Mouse (Mus musculus): ENCODE measurements around the gene Pign. TPM values are rescaled to one million over a fixed set of nuclear protein-coding genes. Genes with fewer than 3 reads are reported as not detected.

Pign gene
- polyA plus RNA-seq, 1 experiment = 47.8 TPM

DNA sequence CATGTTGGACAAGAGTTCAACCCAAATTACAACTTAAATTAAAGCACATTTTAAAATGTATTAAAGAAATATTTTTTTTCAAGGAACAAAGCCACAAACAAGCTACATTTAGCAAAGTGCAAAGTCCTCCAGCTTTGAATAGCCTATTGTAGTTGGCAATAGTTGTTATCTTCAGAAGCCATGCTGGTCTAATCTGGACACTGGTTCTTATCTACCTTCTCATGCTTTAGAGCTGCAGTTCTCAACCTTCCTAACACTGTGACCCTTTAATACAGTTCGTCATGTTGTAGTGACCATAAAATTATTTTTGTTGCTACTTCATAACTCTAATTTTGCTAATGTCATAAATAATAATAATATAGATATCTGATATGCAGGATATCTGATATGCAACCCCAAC, 99.2 kb downstream of the Pign start:
- H3K36me3 ChIP-seq (ENCODE audit: control insufficient read depth, insufficient read depth, low read length) = no peaks in the 10 kb centered on the region
- no peaks in the 10 kb centered on the region for H3K4me1 ChIP-seq (ENCODE audit: control insufficient read depth, insufficient read depth, low read length)
- H3K27ac ChIP-seq (ENCODE audit: control insufficient read depth, insufficient read depth, low read depth, low read length) = no peak overlapping the region
- no peak overlapping the region for H3K4me3 ChIP-seq (ENCODE audit: control insufficient read depth, low read depth, low read length)
- no peaks in the 10 kb centered on the region for H3K27me3 ChIP-seq (ENCODE audit: control insufficient read depth, insufficient read depth, low read length)
- TF ChIP-seq CTCF (IDR thresholded peaks at IDR 0.05; ENCODE audit: control insufficient read depth, insufficient read depth, insufficient replicate concordance, low read depth, low read length) (no peak), POLR2A (IDR thresholded peaks at IDR 0.05; ENCODE audit: control insufficient read depth, low read depth, low read length) (no peak)

GRCm38 (mm10) chr1:105563821-105564220, 99.7 kb downstream of the Pign start:
- no peak overlapping the region for H3K27ac ChIP-seq (ENCODE audit: control insufficient read depth, insufficient read depth, low read depth, low read length)
- no peaks in the 10 kb centered on the region for H3K4me1 ChIP-seq (ENCODE audit: control insufficient read depth, insufficient read depth, low read length)
- H3K4me3 ChIP-seq (ENCODE audit: control insufficient read depth, low read depth, low read length) = no peak overlapping the region
- no peaks in the 10 kb centered on the region for H3K36me3 ChIP-seq (ENCODE audit: control insufficient read depth, insufficient read depth, low read length)
- TF ChIP-seq POLR2A (IDR thresholded peaks at IDR 0.05; ENCODE audit: control insufficient read depth, low read depth, low read length) = no peak
- H3K27me3 ChIP-seq (ENCODE audit: control insufficient read depth, insufficient read depth, low read length) = no peaks in the 10 kb centered on the region

DNA sequence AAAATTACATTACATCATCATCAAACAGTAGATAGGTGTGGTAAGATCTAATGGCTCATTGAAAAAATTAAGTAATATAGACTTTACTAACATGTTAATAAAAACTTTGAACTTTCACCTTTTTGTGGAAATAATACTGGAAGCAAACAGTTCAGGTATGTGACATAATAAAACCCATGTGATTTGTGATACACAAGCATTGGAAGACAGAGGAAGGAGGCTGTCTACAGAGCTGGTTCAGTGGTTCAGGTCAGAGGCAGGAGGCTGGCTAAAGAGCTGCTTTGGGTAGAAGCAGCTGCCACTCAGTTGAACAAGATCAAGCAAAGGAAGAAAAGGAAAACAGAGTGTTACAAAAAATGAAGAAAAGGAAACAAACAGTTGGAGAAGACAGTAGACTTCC, 107.4 kb downstream of the Pign start:
- Histone ChIP-seq H3K27ac (ENCODE audit: control insufficient read depth, insufficient read depth, low read depth, low read length) (no peak overlapping the region), H3K4me3 (ENCODE audit: control insufficient read depth, low read depth, low read length) (no peak overlapping the region), H3K36me3 (ENCODE audit: control insufficient read depth, insufficient read depth, low read length) (no peaks in the 10 kb centered on the region; the same call in 1 of the 2 replicates), H3K4me1 (ENCODE audit: control insufficient read depth, insufficient read depth, low read length) (no peaks in the 10 kb centered on the region), H3K27me3 (ENCODE audit: control insufficient read depth, insufficient read depth, low read length) (no peaks in the 10 kb centered on the region)
- TF ChIP-seq CTCF (IDR thresholded peaks at IDR 0.05; ENCODE audit: control insufficient read depth, insufficient read depth, insufficient replicate concordance, low read depth, low read length) (no peak), POLR2A (IDR thresholded peaks at IDR 0.05; ENCODE audit: control insufficient read depth, low read depth, low read length) (no peak)

GRCm38 (mm10) chr1:105555192-105555718, 108.2 kb downstream of the Pign start:
- no peak for TF ChIP-seq POLR2A (IDR thresholded peaks at IDR 0.05; ENCODE audit: control insufficient read depth, low read depth, low read length)
- TF ChIP-seq CTCF (IDR thresholded peaks at IDR 0.05; ENCODE audit: control insufficient read depth, insufficient read depth, insufficient replicate concordance, low read depth, low read length) = no peak
- H3K27me3 ChIP-seq (ENCODE audit: control insufficient read depth, insufficient read depth, low read length) = no peaks in the 10 kb centered on the region
- H3K4me1 ChIP-seq (ENCODE audit: control insufficient read depth, insufficient read depth, low read length) = no peaks in the 10 kb centered on the region
- no peak overlapping the region for H3K27ac ChIP-seq (ENCODE audit: control insufficient read depth, insufficient read depth, low read depth, low read length)
- no peak overlapping the region for H3K4me3 ChIP-seq (ENCODE audit: control insufficient read depth, low read depth, low read length)
- no peaks in the 10 kb centered on the region; the same call in 1 of the 2 replicates for H3K36me3 ChIP-seq (ENCODE audit: control insufficient read depth, insufficient read depth, low read length)

GRCm38 (mm10) chr1:105553130-105553529, 110.3 kb downstream of the Pign start:
- H3K36me3 ChIP-seq (ENCODE audit: control insufficient read depth, insufficient read depth, low read length) = no peaks in the 10 kb centered on the region; the same call in 1 of the 2 replicates
- no peaks in the 10 kb centered on the region for H3K4me1 ChIP-seq (ENCODE audit: control insufficient read depth, insufficient read depth, low read length)
- H3K27ac ChIP-seq (ENCODE audit: control insufficient read depth, insufficient read depth, low read depth, low read length) = no peak overlapping the region
- TF ChIP-seq POLR2A (IDR thresholded peaks at IDR 0.05; ENCODE audit: control insufficient read depth, low read depth, low read length) = no peak
- no peak for TF ChIP-seq CTCF (IDR thresholded peaks at IDR 0.05; ENCODE audit: control insufficient read depth, insufficient read depth, insufficient replicate concordance, low read depth, low read length)
- H3K4me3 ChIP-seq (ENCODE audit: control insufficient read depth, low read depth, low read length) = no peak overlapping the region
- H3K27me3 ChIP-seq (ENCODE audit: control insufficient read depth, insufficient read depth, low read length) = no peaks in the 10 kb centered on the region

DNA sequence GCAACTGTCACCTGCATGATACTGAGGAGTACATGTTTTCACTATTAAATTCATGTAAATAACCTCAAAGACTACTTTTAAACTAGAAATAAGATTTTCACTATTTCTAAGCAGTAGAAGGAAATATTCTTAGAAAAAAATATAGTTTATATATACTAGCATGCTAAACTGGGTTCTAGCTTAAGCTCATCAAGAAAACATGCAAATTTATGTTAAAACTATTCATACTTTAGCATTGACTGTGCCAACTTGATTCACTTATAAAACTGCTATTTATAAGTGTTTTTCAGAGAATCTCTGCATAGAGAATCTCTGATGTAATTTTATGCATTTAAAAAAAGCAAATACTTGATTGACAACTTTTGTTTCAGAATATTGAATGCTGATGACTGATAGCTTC, 113.3 kb downstream of the Pign start:
- Histone ChIP-seq H3K4me1 (ENCODE audit: control insufficient read depth, insufficient read depth, low read length) (no peaks in the 10 kb centered on the region), H3K4me3 (ENCODE audit: control insufficient read depth, low read depth, low read length) (no peak overlapping the region), H3K27me3 (ENCODE audit: control insufficient read depth, insufficient read depth, low read length) (no peaks in the 10 kb centered on the region), H3K36me3 (ENCODE audit: control insufficient read depth, insufficient read depth, low read length) (no peaks in the 10 kb centered on the region; the same call in 1 of the 2 replicates), H3K27ac (ENCODE audit: control insufficient read depth, insufficient read depth, low read depth, low read length) (no peak overlapping the region)
- TF ChIP-seq POLR2A (IDR thresholded peaks at IDR 0.05; ENCODE audit: control insufficient read depth, low read depth, low read length) (no peak), CTCF (IDR thresholded peaks at IDR 0.05; ENCODE audit: control insufficient read depth, insufficient read depth, insufficient replicate concordance, low read depth, low read length) (no peak)

DNA sequence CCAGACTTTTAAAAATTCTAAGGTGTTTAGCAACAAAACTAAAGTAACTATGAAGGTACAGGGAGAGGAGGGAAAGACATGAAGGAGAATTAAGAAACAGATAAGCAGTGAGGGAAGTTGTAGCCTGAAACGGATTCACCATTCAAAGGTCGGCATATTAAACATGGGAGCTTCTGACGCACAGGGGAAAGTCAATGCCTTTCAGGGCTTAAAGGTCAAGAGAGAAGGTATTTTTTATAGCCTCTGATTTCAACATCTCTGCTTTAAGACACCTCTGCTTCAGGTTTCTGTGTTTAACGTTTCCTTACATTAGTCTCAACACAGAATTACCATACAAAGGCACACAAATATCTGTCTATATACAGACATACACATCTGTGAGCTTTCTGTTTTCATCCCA, 113.8 kb downstream of the Pign start:
- H3K4me3 ChIP-seq (ENCODE audit: control insufficient read depth, low read depth, low read length) = no peak overlapping the region
- H3K27ac ChIP-seq (ENCODE audit: control insufficient read depth, insufficient read depth, low read depth, low read length) = no peak overlapping the region
- no peaks in the 10 kb centered on the region for H3K27me3 ChIP-seq (ENCODE audit: control insufficient read depth, insufficient read depth, low read length)
- H3K4me1 ChIP-seq (ENCODE audit: control insufficient read depth, insufficient read depth, low read length) = no peaks in the 10 kb centered on the region
- H3K36me3 ChIP-seq (ENCODE audit: control insufficient read depth, insufficient read depth, low read length) = no peaks in the 10 kb centered on the region; the same call in 1 of the 2 replicates
- TF ChIP-seq CTCF (IDR thresholded peaks at IDR 0.05; ENCODE audit: control insufficient read depth, insufficient read depth, insufficient replicate concordance, low read depth, low read length) (no peak), POLR2A (IDR thresholded peaks at IDR 0.05; ENCODE audit: control insufficient read depth, low read depth, low read length) (no peak)

DNA sequence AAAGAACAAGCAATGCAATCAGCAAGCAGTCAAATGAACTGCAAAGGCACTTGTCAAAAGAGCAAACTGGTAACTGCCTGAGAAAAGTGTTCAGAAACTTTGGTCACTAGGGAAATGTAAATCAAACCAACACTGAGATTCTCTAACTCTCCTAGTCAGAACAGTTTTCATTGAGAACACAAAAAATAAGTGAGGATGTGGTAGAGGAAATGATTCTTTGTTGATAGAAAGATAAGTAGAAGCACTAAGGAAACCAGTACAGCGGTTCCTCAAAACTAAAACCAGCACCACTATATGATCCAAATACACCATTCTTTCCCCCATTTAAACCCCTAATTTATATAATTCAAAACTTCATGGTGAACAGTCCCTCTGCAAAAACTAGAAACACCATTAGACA, 120.4 kb downstream of the Pign start:
- no peaks in the 10 kb centered on the region for H3K27me3 ChIP-seq (ENCODE audit: control insufficient read depth, insufficient read depth, low read length)
- TF ChIP-seq CTCF (IDR thresholded peaks at IDR 0.05; ENCODE audit: control insufficient read depth, insufficient read depth, insufficient replicate concordance, low read depth, low read length) = no peak
- no peak for TF ChIP-seq POLR2A (IDR thresholded peaks at IDR 0.05; ENCODE audit: control insufficient read depth, low read depth, low read length)
- no peaks in the 10 kb centered on the region for H3K36me3 ChIP-seq (ENCODE audit: control insufficient read depth, insufficient read depth, low read length)

More for the DNA sequence above, 120.4 kb downstream of the Pign start:
- Histone ChIP-seq H3K4me3 (ENCODE audit: control insufficient read depth, low read depth, low read length) (no peak overlapping the region), H3K4me1 (ENCODE audit: control insufficient read depth, insufficient read depth, low read length) (no peaks in the 10 kb centered on the region), H3K27ac (ENCODE audit: control insufficient read depth, insufficient read depth, low read depth, low read length) (no peak overlapping the region)

Measured in testis, adult 2 months (tissue).